Mouse (Mus musculus): ENCODE results near the gene Tesk2. TPM values are rescaled to one million over a fixed set of nuclear protein-coding genes. Genes with fewer than 3 reads are reported as not detected.

Tesk2 gene
- total and polyA plus RNA-seq, 3 experiments, result 3.5 to 7.0 (median 5.8) TPM

DNA sequence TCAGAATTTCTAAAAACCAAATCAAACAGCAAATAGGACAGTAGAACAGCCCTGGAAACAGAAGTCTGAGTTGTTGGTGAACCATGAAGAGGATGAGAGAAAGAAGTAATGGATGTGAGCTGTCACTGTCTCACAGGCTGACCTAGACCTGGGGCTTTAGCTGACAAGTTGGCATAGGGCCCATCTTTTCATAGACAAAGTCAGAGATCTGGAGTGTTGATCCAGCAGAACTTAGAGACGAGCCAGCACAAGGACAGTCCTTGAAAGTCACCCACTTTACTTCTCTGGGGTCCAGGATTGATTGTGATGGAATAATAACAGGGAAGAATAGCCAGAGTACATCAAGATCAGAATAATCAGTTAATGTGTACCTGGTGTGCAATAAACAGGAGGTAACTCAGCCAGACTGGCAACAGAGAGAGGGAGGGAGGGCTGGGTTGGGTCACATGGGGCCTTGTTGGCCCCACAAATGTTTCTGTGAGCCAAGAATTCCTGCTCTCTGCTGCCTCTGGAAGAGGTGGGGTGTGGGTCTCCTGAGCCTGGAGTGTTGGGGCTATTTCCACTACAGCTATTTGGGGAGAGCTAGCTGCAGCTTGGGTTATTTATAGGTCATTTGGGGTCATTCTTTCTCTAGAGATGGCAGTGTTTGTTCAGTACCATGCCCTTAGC is 75.8 kb downstream of the Tesk2 start:
- in situ Hi-C loops (cut with MboI; ENCODE audit: low pct_ligation_motif_present, low pct_unique_long_range_greater_than_20kb, low sequenced_read_pairs) (no loop called here), dilution Hi-C loops (cut with MboI; ENCODE audit: extremely low pct_ligation_motif_present, extremely low pct_unique_long_range_greater_than_20kb, low sequenced_read_pairs) (no loop called here)
- Histone ChIP-seq H3K79me2 (replicated peaks; ENCODE audit: control insufficient read depth, extremely low read depth, insufficient read depth, poor library complexity, severe bottlenecking) (no peaks in the 10 kb centered on the region), H3K27ac (ENCODE audit: insufficient read depth, low read depth) (no peak overlapping the region), H3K36me3 (replicated peaks in 1 of 2; ENCODE audit: control insufficient read depth in 1 of 2, insufficient read depth in 1 of 2, low read length in 1 of 2) (peaks cover 5 to 27% of the 10 kb centered on the region in 2 experiments), H3K9ac (ENCODE audit: insufficient read depth, low read depth) (no peak overlapping the region), H3K4me1 (ENCODE audit: control insufficient read depth in 1 of 2, insufficient read depth in 2 of 2) (no peaks in the 10 kb centered on the region), H3K27me3 (replicated peaks) (no peaks in the 10 kb centered on the region), H3K4me2 (ENCODE audit: insufficient read depth, low read depth, poor library complexity, severe bottlenecking) (no peak overlapping the region), H3K9me3 (replicated peaks; ENCODE audit: low read length) (no peaks in the 10 kb centered on the region), H3K4me3 (replicated peaks in 1 of 3; ENCODE audit: low read depth in 2 of 3, low read length in 2 of 3, poor library complexity in 1 of 3) (no peak overlapping the region)
- TF ChIP-seq ZMIZ1 (IDR thresholded peaks at IDR 0.05; ENCODE audit: low read depth, low read length) (no peak), MAZ (IDR thresholded peaks at IDR 0.05; ENCODE audit: low read depth, low read length) (no peak), RCOR1 (conservative IDR thresholded peaks at IDR 0.05; ENCODE audit: low read depth, low read length) (no peak), JUND (conservative IDR thresholded peaks at IDR 0.05; ENCODE audit: low read depth, low read length) (no peak)
- DNase-seq (ENCODE audit: extremely low read depth), result no peak

DNA sequence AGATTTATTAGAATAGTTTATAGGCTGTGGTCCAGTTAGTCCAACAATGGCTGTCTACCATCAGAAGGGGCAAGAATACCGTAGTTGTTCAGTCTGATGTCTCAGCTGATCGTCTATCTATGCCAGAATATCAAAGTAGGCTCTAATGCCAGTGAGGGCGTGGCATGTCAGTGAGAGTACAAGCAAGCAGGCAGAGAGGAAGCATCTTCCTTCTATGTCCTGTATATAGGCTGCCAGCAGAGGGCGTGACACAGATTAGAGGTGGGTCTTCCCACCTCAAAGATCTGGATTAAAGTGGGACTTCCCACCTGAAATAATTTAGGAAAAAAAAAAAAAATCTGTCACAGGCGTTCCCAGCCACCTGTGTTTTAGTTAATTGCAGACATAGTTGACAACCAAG is 79.2 kb downstream of the Tesk2 start:
- dilution Hi-C loops (cut with MboI; ENCODE audit: extremely low pct_ligation_motif_present, extremely low pct_unique_long_range_greater_than_20kb, low sequenced_read_pairs) (no loop called here), in situ Hi-C loops (cut with MboI; ENCODE audit: low pct_ligation_motif_present, low pct_unique_long_range_greater_than_20kb, low sequenced_read_pairs) (loop anchor here (25.0 kb wide), 1 partner anchor 638 kb away; the partner anchor contains the start of genes 1700042G07Rik, Gm49337, Lurap1 and Tspan1)
- H3K4me1 ChIP-seq (ENCODE audit: control insufficient read depth in 1 of 2, insufficient read depth in 2 of 2), result no peaks in the 10 kb centered on the region
- H3K4me3 ChIP-seq (replicated peaks in 1 of 3; ENCODE audit: low read depth in 2 of 3, low read length in 2 of 3, poor library complexity in 1 of 3), result no peak overlapping the region
- no peak overlapping the region for H3K9ac ChIP-seq (ENCODE audit: insufficient read depth, low read depth)
- H3K36me3 ChIP-seq (replicated peaks in 1 of 2; ENCODE audit: control insufficient read depth in 1 of 2, insufficient read depth in 1 of 2, low read length in 1 of 2), result peaks cover 28 to 51% of the 10 kb centered on the region in 2 experiments
- H3K27me3 ChIP-seq (replicated peaks), result no peaks in the 10 kb centered on the region
- TF ChIP-seq NELFE (IDR thresholded peaks at IDR 0.05; ENCODE audit: low read depth, low read length), result no peak
- peak; percentile 41 to 60 for TF ChIP-seq CTCF (conservative IDR thresholded peaks at IDR 0.05 in 1 of 2, IDR thresholded peaks at IDR 0.05 in 1 of 2; ENCODE audit: low read depth in 2 of 2, low read length in 2 of 2)
- TF ChIP-seq SMC3 (IDR thresholded peaks at IDR 0.05; ENCODE audit: low read depth, low read length), result peak; percentile 39
- DNase-seq (ENCODE audit: extremely low read depth), result no peak
- H3K4me2 ChIP-seq (ENCODE audit: insufficient read depth, low read depth, poor library complexity, severe bottlenecking), result no peak overlapping the region
- H3K9me3 ChIP-seq (replicated peaks; ENCODE audit: low read length), result no peaks in the 10 kb centered on the region
- H3K27ac ChIP-seq (ENCODE audit: insufficient read depth, low read depth), result no peak overlapping the region
- H3K79me2 ChIP-seq (replicated peaks; ENCODE audit: control insufficient read depth, extremely low read depth, insufficient read depth, poor library complexity, severe bottlenecking), result no peaks in the 10 kb centered on the region

GRCm38 (mm10) chr4:116807197-116808129 is 86.7 kb downstream of the Tesk2 start, which contains the start of the genes Toe1 and Mutyh:
TSS of gene Toe1 (minus strand) at chr4:116807640.
TSS of gene Mutyh (plus strand) at chr4:116807723.
- Histone ChIP-seq H3K27me3 (replicated peaks) (no peaks in the 10 kb centered on the region), H3K4me3 (replicated peaks in 1 of 3; ENCODE audit: low read depth in 2 of 3, low read length in 2 of 3, poor library complexity in 1 of 3) (peak within 1 kb of the TSS; percentile 80 to 97 (median 91)), H3K4me2 (ENCODE audit: insufficient read depth, low read depth, poor library complexity, severe bottlenecking) (peak within 1 kb of the TSS; percentile 76), H3K9ac (ENCODE audit: insufficient read depth, low read depth) (peak within 1 kb of the TSS; percentile 87), H3K36me3 (replicated peaks in 1 of 2; ENCODE audit: control insufficient read depth in 1 of 2, insufficient read depth in 1 of 2, low read length in 1 of 2) (peaks cover 30 to 59% of the 10 kb centered on the region in 2 experiments), H3K9me3 (replicated peaks; ENCODE audit: low read length) (no peaks in the 10 kb centered on the region), H3K4me1 (ENCODE audit: control insufficient read depth in 1 of 2, insufficient read depth in 2 of 2) (peaks cover 6 to 13% of the 10 kb centered on the region in 2 experiments), H3K27ac (ENCODE audit: insufficient read depth, low read depth) (peak within 1 kb of the TSS; percentile 70), H3K79me2 (replicated peaks; ENCODE audit: control insufficient read depth, extremely low read depth, insufficient read depth, poor library complexity, severe bottlenecking) (peaks cover 12% of the 10 kb centered on the region)
- in situ Hi-C loops (cut with MboI; ENCODE audit: low pct_ligation_motif_present, low pct_unique_long_range_greater_than_20kb, low sequenced_read_pairs) (loop anchor here (25.0 kb wide), 1 partner anchor 645 kb away; the partner anchor contains the start of genes 1700042G07Rik, Gm49337, Lurap1 and Tspan1), dilution Hi-C loops (cut with MboI; ENCODE audit: extremely low pct_ligation_motif_present, extremely low pct_unique_long_range_greater_than_20kb, low sequenced_read_pairs) (no loop called here)
- DNase-seq (ENCODE audit: extremely low read depth), result peak; percentile 98
- TF ChIP-seq MEF2A (IDR thresholded peaks at IDR 0.05; ENCODE audit: borderline replicate concordance, low read depth, low read length), result no peak
- no peak for TF ChIP-seq EP300 (IDR thresholded peaks at IDR 0.05; ENCODE audit: low read length)
- TF ChIP-seq PAX5 (IDR thresholded peaks at IDR 0.05; ENCODE audit: low read length), result no peak
- peak; percentile 95 for TF ChIP-seq NELFE (IDR thresholded peaks at IDR 0.05; ENCODE audit: low read depth, low read length)
- TF ChIP-seq USF1 (IDR thresholded peaks at IDR 0.05; ENCODE audit: low read depth, low read length), result no peak
- TF ChIP-seq ZC3H11A (IDR thresholded peaks at IDR 0.05; ENCODE audit: low read depth, low read length), result no peak
- peak; percentile 81; the same call in 1 of the 2 replicates for TF ChIP-seq MAZ (IDR thresholded peaks at IDR 0.05; ENCODE audit: low read depth, low read length)
- peak; percentile 91 for TF ChIP-seq ELF1 (IDR thresholded peaks at IDR 0.05; ENCODE audit: low read depth, low read length)
- peak; percentile 49 for TF ChIP-seq IRF4 (IDR thresholded peaks at IDR 0.05; ENCODE audit: low read depth, low read length)
- TF ChIP-seq NRF1 (IDR thresholded peaks at IDR 0.05; ENCODE audit: low read depth, low read length), result peak; percentile 86
- peak; percentile 80; the same call in 1 of the 2 replicates for TF ChIP-seq TCF12 (IDR thresholded peaks at IDR 0.05; ENCODE audit: low read depth, low read length)
- TF ChIP-seq BHLHE40 (IDR thresholded peaks at IDR 0.05; ENCODE audit: low read depth, low read length), result no peak
- TF ChIP-seq MAX (IDR thresholded peaks at IDR 0.05; ENCODE audit: low read length), result peak; percentile 61; the same call in 1 of the 2 replicates
- TF ChIP-seq SIN3A (IDR thresholded peaks at IDR 0.05; ENCODE audit: low read length), result peak; percentile 44; the same call in 1 of the 2 replicates
- peak; percentile 59; the same call in 1 of the 2 replicates for TF ChIP-seq MXI1 (IDR thresholded peaks at IDR 0.05; ENCODE audit: low read depth, low read length)
- TF ChIP-seq KAT2A (IDR thresholded peaks at IDR 0.05; ENCODE audit: insufficient replicate concordance, low read length), result peak; percentile 71; the same call in 1 of the 2 replicates
